In the genomic region with DNA sequence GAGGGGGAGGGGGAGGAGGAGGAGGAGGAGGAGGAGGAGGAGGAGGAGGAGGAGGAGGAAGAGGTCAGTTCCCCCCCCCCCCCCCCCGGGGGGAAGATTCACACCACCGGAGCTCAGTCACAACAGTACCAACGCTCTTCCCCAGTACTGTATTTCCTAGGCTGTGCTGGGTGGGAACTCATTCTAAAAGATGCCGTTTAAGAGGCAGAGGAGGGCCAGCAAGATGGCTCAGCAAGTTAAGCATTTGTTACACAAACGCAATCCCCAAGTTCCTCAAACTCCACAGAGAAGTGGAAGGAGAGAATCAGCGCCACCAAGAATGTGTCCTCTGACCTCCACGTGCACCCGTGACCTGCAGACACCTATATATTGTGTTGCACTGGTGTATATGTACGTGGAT, we compare ENCODE assay signal across 28 mouse cellular contexts. TPM values are rescaled to one million over a fixed set of nuclear protein-coding genes. Genes with fewer than 3 reads are reported as not detected.
A peak's percentile ranks its signal among the peaks of the same experiment; 100 is the strongest.
DNase-seq lines count a peak whose midpoint lies in the region; ATAC-seq lines count a peak whose summit lies in the region.
"Had no signal": no experiment of that assay in that cellular context is flagged by ENCODE, and none has a peak within 500 bp of the region (broad histone marks: within the 10 kb centered on the region; RNA-seq: fewer than 3 reads in every experiment).

No protein-coding gene starts in this region.

- no peak overlapping the region for H3K27ac ChIP-seq in hindbrain, embryonic 11.5 days (ENCODE audit: low read depth, low read length)
- H3K27ac ChIP-seq: embryonic facial prominence, embryonic 13.5 days; embryonic facial prominence, embryonic 15.5 days; forebrain, embryonic 10.5 days; forebrain, embryonic 12.5 days; forebrain, embryonic 15.5 days had no signal

- H3K4me1 ChIP-seq in hindbrain, embryonic 11.5 days (replicated peaks; ENCODE audit: control insufficient read depth, insufficient read depth, low read length), result no peaks in the 10 kb centered on the region
- H3K4me1 ChIP-seq: embryonic facial prominence, embryonic 15.5 days; forebrain, embryonic 10.5 days; forebrain, embryonic 12.5 days; forebrain, embryonic 15.5 days had no signal

- no peaks in the 10 kb centered on the region for H3K36me3 ChIP-seq in hindbrain, embryonic 11.5 days (ENCODE audit: control insufficient read depth, insufficient read depth, low read length)
- H3K36me3 ChIP-seq: embryonic facial prominence, embryonic 13.5 days; embryonic facial prominence, embryonic 15.5 days; forebrain, embryonic 10.5 days; forebrain, embryonic 12.5 days; forebrain, embryonic 15.5 days had no signal

- no peak overlapping the region for H3K4me2 ChIP-seq in hindbrain, embryonic 11.5 days (replicated peaks; ENCODE audit: low read depth, low read length)
- H3K4me2 ChIP-seq: embryonic facial prominence, embryonic 13.5 days; embryonic facial prominence, embryonic 15.5 days; forebrain, embryonic 12.5 days; forebrain, embryonic 15.5 days had no signal

- intact Hi-C loops in heart, postnatal 10 days (cut with DNase I), result no loop called here

- no peaks in the 10 kb centered on the region for H3K27me3 ChIP-seq in hindbrain, embryonic 11.5 days (ENCODE audit: control insufficient read depth, insufficient read depth, low read length)
- H3K27me3 ChIP-seq: embryonic facial prominence, embryonic 13.5 days; embryonic facial prominence, embryonic 15.5 days; forebrain, embryonic 12.5 days; forebrain, embryonic 15.5 days; Patski had no signal

- H3K9ac ChIP-seq in hindbrain, embryonic 11.5 days (ENCODE audit: low read depth, low read length), result no peak overlapping the region
- H3K9ac ChIP-seq: embryonic facial prominence, embryonic 13.5 days; embryonic facial prominence, embryonic 15.5 days; forebrain, embryonic 12.5 days; forebrain, embryonic 15.5 days; forebrain, postnatal 0 days had no signal

- no peaks in the 10 kb centered on the region for H3K9me3 ChIP-seq in hindbrain, embryonic 11.5 days (ENCODE audit: control insufficient read depth, low read length)
- H3K9me3 ChIP-seq: embryonic facial prominence, embryonic 13.5 days; embryonic facial prominence, embryonic 15.5 days; forebrain, embryonic 15.5 days had no signal

- H3K4me3 ChIP-seq in hindbrain, embryonic 11.5 days (ENCODE audit: low read depth, low read length), result no peak overlapping the region
- H3K4me3 ChIP-seq: embryonic facial prominence, embryonic 13.5 days; embryonic facial prominence, embryonic 15.5 days; erythroblast, embryonic 14.5 days; forebrain, embryonic 10.5 days; forebrain, embryonic 12.5 days; forebrain, embryonic 15.5 days had no signal

- ATAC-seq in common myeloid progenitor, adult 5-6 weeks (replicated peaks; ENCODE audit: low read depth, poor library complexity, severe bottlenecking), result 0 out of 2 replicates have a peak, but pooled peaks have one; percentile 22
- ATAC-seq in megakaryocyte, adult 5-6 weeks (ENCODE audit: poor library complexity, severe bottlenecking), result peak; percentile 68
- 0 out of 2 replicates have a peak, but pooled peaks have one; percentile 9 for ATAC-seq in monocyte, adult 5-6 weeks (replicated peaks; ENCODE audit: insufficient number of reproducible peaks, low FRiP score, low TSS enrichment, poor library complexity, severe bottlenecking)
- ATAC-seq in hindbrain, embryonic 11.5 days (ENCODE audit: low FRiP score), result no peak
- ATAC-seq: activated CD4-positive, CD25-positive, alpha-beta regulatory T cell, adult 4 months; forebrain, embryonic 15.5 days; forebrain, postnatal 0 days; Patski had no signal

- 82% methylated on average over 8 of the region's 9 CpGs for WGBS in hindbrain, embryonic 11.5 days

- no peak for DNase-seq in hindbrain, embryonic 11.5 days (ENCODE audit: low spot score)
- DNase-seq in heart, postnatal 10 days, result no peak
- DNase-seq in cerebellum, adult 18-20 months, result no peak
- DNase-seq: adrenal gland, adult 2 months; adrenal gland, postnatal 10 days; adrenal gland, postnatal 25 days; cerebellum, adult 11 months; cerebellum, adult 2 months; cerebellum, adult 9-10 months; cerebellum, postnatal 10 days; cerebellum, postnatal 25 days; embryo, embryonic 11 days; forebrain, postnatal 0 days had no signal

RNA-seq across cellular contexts. Expression of a gene that starts 8.1 kb away (rescaled TPM):
- not detected in 2 replicates for total RNA-seq in common myeloid progenitor, adult 5-6 weeks (2017)
- 0.07 TPM in 1 of 2 replicates, not detected in the other for total RNA-seq in megakaryocyte, adult 5-6 weeks (2015)
- not detected in 2 replicates for total RNA-seq in megakaryocyte, adult 5-6 weeks (2017)
- 0.19 to 1.0 TPM in 2 of 3 replicates, not detected in the other for total RNA-seq in monocyte, adult 5-6 weeks (2017)
- 0.27 TPM in 1 of 2 replicates, not detected in the other for polyA plus RNA-seq in hindbrain, embryonic 11.5 days (2014; fragmentation: Nextera tagmentation; extraction: Ambion mirVana)
- total RNA-seq in heart, postnatal 10 days (2021), result 1 to 10 TPM; 5.3 to 9.6 TPM
- total RNA-seq: adrenal gland, adult 2 months; adrenal gland, postnatal 25 days had no signal
- polyA plus RNA-seq: C2C12; erythroblast, embryonic 14.5 days; forebrain, embryonic 15.5 days; Patski had no signal

RNA-seq across cellular contexts. Expression of a gene that starts 57.6 kb away (rescaled TPM):
- total RNA-seq in common myeloid progenitor, adult 5-6 weeks (2017), result not detected in 2 replicates
- total RNA-seq in megakaryocyte, adult 5-6 weeks (2015), result not detected in 2 replicates
- total RNA-seq in megakaryocyte, adult 5-6 weeks (2017), result not detected in 2 replicates
- total RNA-seq in monocyte, adult 5-6 weeks (2017), result not detected in 3 replicates
- 0.42 and 1.1 TPM in 2 replicates for polyA plus RNA-seq in hindbrain, embryonic 11.5 days (2014; fragmentation: Nextera tagmentation; extraction: Ambion mirVana)
- total RNA-seq in heart, postnatal 10 days (2021), result 1 to 10 TPM in 1 of 2 experiments, not detected in 1; 1.1 TPM
- total RNA-seq: adrenal gland, postnatal 4 days; ES-E14; forebrain, postnatal 0 days had no signal
- polyA plus RNA-seq: activated CD4-positive, CD25-positive, alpha-beta regulatory T cell, adult 4 months; adrenal gland, adult 2 months; brain, embryonic 14.5 days; C2C12; cerebellum, adult 2 months; erythroblast, embryonic 14.5 days had no signal

RNA-seq across cellular contexts. Expression of a gene that starts 57.7 kb away (rescaled TPM):
- total RNA-seq in common myeloid progenitor, adult 5-6 weeks (2017), result 12.2 and 13.1 TPM in 2 replicates
- 14.8 and 17.0 TPM in 2 replicates for total RNA-seq in megakaryocyte, adult 5-6 weeks (2015)
- total RNA-seq in megakaryocyte, adult 5-6 weeks (2017), result 11.3 and 18.5 TPM in 2 replicates
- 2.1 to 9.9 TPM (median 9.9 TPM) in 3 replicates for total RNA-seq in monocyte, adult 5-6 weeks (2017)
- polyA plus RNA-seq in hindbrain, embryonic 11.5 days (2014; fragmentation: Nextera tagmentation; extraction: Ambion mirVana), result 17.5 and 18.4 TPM in 2 replicates
- total RNA-seq in heart, postnatal 10 days (2021), result 10 to 100 TPM; 14.5 to 15.0 TPM

RNA-seq across cellular contexts. Expression of a gene that starts 58.0 kb away (rescaled TPM):
- total RNA-seq in common myeloid progenitor, adult 5-6 weeks (2017), result 25.5 and 27.5 TPM in 2 replicates
- 8.0 and 12.2 TPM in 2 replicates for total RNA-seq in megakaryocyte, adult 5-6 weeks (2015)
- total RNA-seq in megakaryocyte, adult 5-6 weeks (2017), result 14.6 and 18.1 TPM in 2 replicates
- total RNA-seq in monocyte, adult 5-6 weeks (2017), result 10.1 to 31.8 TPM (median 11.9 TPM) in 3 replicates
- polyA plus RNA-seq in hindbrain, embryonic 11.5 days (2014; fragmentation: Nextera tagmentation; extraction: Ambion mirVana), result 9.4 and 12.3 TPM in 2 replicates
- total RNA-seq in heart, postnatal 10 days (2021), result 10 to 100 TPM; 13.5 to 13.9 TPM
